Mouse (Mus musculus): Measurements from ENCODE around the gene Pzp. TPM values are rescaled to one million over a fixed set of nuclear protein-coding genes. Genes with fewer than 3 reads are reported as not detected.

Pzp gene
- polyA plus RNA-seq, 1 experiment from 2014 or later: 0.34 TPM

GRCm38 (mm10) chr6:128527110-128527509 lies 590 bp upstream of the Pzp start:
- Histone ChIP-seq H3K4me1 (replicated peaks) (peaks cover 6% of the 10 kb centered on the region), H3K9me3 (replicated peaks) (peaks cover 3% of the 10 kb centered on the region; the same call in 1 of the 2 replicates), H3K4me2 (no peak overlapping the region), H3K9ac (no peak overlapping the region), H3K27ac (ENCODE audit: poor library complexity, severe bottlenecking) (no peak overlapping the region), H3K27me3 (replicated peaks) (no peaks in the 10 kb centered on the region), H3K36me3 (no peaks in the 10 kb centered on the region), H3K4me3 (no peak overlapping the region)
- WGBS: 72% methylated on average over 1 of the region's 1 CpGs
- ATAC-seq (ENCODE audit: insufficient number of reproducible peaks, low FRiP score): no peak

GRCm38 (mm10) chr6:128525801-128526200 lies 719 bp downstream of the Pzp start:
- no peak overlapping the region for H3K27ac ChIP-seq (ENCODE audit: poor library complexity, severe bottlenecking)
- WGBS: 82% methylated on average over 4 of the region's 4 CpGs
- no peak overlapping the region for H3K4me3 ChIP-seq
- no peak overlapping the region for H3K9ac ChIP-seq
- peaks cover 3% of the 10 kb centered on the region; the same call in 1 of the 2 replicates for H3K9me3 ChIP-seq (replicated peaks)
- H3K4me1 ChIP-seq (replicated peaks): peaks cover 6% of the 10 kb centered on the region
- H3K36me3 ChIP-seq: no peaks in the 10 kb centered on the region
- no peak for ATAC-seq (ENCODE audit: insufficient number of reproducible peaks, low FRiP score)
- no peaks in the 10 kb centered on the region for H3K27me3 ChIP-seq (replicated peaks)
- no peak overlapping the region for H3K4me2 ChIP-seq

- H3K4me2 ChIP-seq: no peak overlapping the region
- ATAC-seq (ENCODE audit: insufficient number of reproducible peaks, low FRiP score): no peak
- no peaks in the 10 kb centered on the region for H3K36me3 ChIP-seq
- H3K9me3 ChIP-seq (replicated peaks): peaks cover 3% of the 10 kb centered on the region; the same call in 1 of the 2 replicates
- peaks cover 3% of the 10 kb centered on the region for H3K4me1 ChIP-seq (replicated peaks)
- 50% methylated on average over 3 of the region's 3 CpGs for WGBS
- H3K27me3 ChIP-seq (replicated peaks): no peaks in the 10 kb centered on the region
- H3K27ac ChIP-seq (ENCODE audit: poor library complexity, severe bottlenecking): peak overlapping the region; percentile 44; the same call in 1 of the 2 replicates
- H3K4me3 ChIP-seq: no peak overlapping the region
- H3K9ac ChIP-seq: no peak overlapping the region
Measured at GRCm38 (mm10) chr6:128523360-128523759, 3.2 kb downstream of the Pzp start.

GRCm38 (mm10) chr6:128519159-128519558 lies 7.4 kb downstream of the Pzp start:
- no peak for ATAC-seq (ENCODE audit: insufficient number of reproducible peaks, low FRiP score)
- Histone ChIP-seq H3K9ac (no peak overlapping the region), H3K4me2 (no peak overlapping the region), H3K4me3 (no peak overlapping the region), H3K36me3 (no peaks in the 10 kb centered on the region), H3K27ac (ENCODE audit: poor library complexity, severe bottlenecking) (no peak overlapping the region), H3K9me3 (replicated peaks) (peaks cover 3% of the 10 kb centered on the region; the same call in 1 of the 2 replicates), H3K4me1 (replicated peaks) (no peaks in the 10 kb centered on the region; the same call in 1 of the 2 replicates), H3K27me3 (replicated peaks) (no peaks in the 10 kb centered on the region)
- WGBS: 83% methylated on average over 7 of the region's 7 CpGs

- WGBS: 75% methylated on average over 2 of the region's 2 CpGs
- H3K9me3 ChIP-seq (replicated peaks): no peaks in the 10 kb centered on the region
- H3K9ac ChIP-seq: no peak overlapping the region
- H3K4me1 ChIP-seq (replicated peaks): no peaks in the 10 kb centered on the region
- no peak overlapping the region for H3K4me2 ChIP-seq
- H3K27me3 ChIP-seq (replicated peaks): no peaks in the 10 kb centered on the region
- ATAC-seq (ENCODE audit: insufficient number of reproducible peaks, low FRiP score): no peak
- no peaks in the 10 kb centered on the region for H3K36me3 ChIP-seq
- no peak overlapping the region for H3K4me3 ChIP-seq
- no peak overlapping the region for H3K27ac ChIP-seq (ENCODE audit: poor library complexity, severe bottlenecking)
Measured at GRCm38 (mm10) chr6:128505676-128506236, 20.8 kb downstream of the Pzp start.

- Histone ChIP-seq H3K27ac (ENCODE audit: poor library complexity, severe bottlenecking) (no peak overlapping the region), H3K4me1 (replicated peaks) (no peaks in the 10 kb centered on the region), H3K36me3 (no peaks in the 10 kb centered on the region), H3K9me3 (replicated peaks) (no peaks in the 10 kb centered on the region), H3K9ac (no peak overlapping the region), H3K4me2 (no peak overlapping the region), H3K4me3 (no peak overlapping the region), H3K27me3 (replicated peaks) (no peaks in the 10 kb centered on the region)
- ATAC-seq (ENCODE audit: insufficient number of reproducible peaks, low FRiP score): no peak
- WGBS: 74% methylated on average over 5 of the region's 5 CpGs
Measured at GRCm38 (mm10) chr6:128504743-128505142, 21.8 kb downstream of the Pzp start.

GRCm38 (mm10) chr6:128495346-128495745 lies 31.2 kb downstream of the Pzp start:
- Histone ChIP-seq H3K27me3 (replicated peaks) (no peaks in the 10 kb centered on the region), H3K36me3 (no peaks in the 10 kb centered on the region), H3K27ac (ENCODE audit: poor library complexity, severe bottlenecking) (no peak overlapping the region), H3K9ac (no peak overlapping the region), H3K9me3 (replicated peaks) (no peaks in the 10 kb centered on the region), H3K4me2 (no peak overlapping the region), H3K4me3 (no peak overlapping the region), H3K4me1 (replicated peaks) (peaks cover 9% of the 10 kb centered on the region)
- WGBS: 78% methylated on average over 1 of the region's 1 CpGs
- ATAC-seq (ENCODE audit: insufficient number of reproducible peaks, low FRiP score): no peak

GRCm38 (mm10) chr6:128494646-128495331 lies 31.7 kb downstream of the Pzp start:
- WGBS: 57% methylated on average over 15 of the region's 15 CpGs
- H3K9me3 ChIP-seq (replicated peaks): 0 out of 2 replicates have a peak, but pooled peaks cover 4% of the 10 kb centered on the region
- H3K9ac ChIP-seq: no peak overlapping the region
- no peak overlapping the region for H3K27ac ChIP-seq (ENCODE audit: poor library complexity, severe bottlenecking)
- no peaks in the 10 kb centered on the region for H3K27me3 ChIP-seq (replicated peaks)
- H3K4me1 ChIP-seq (replicated peaks): peaks cover 9% of the 10 kb centered on the region
- H3K36me3 ChIP-seq: no peaks in the 10 kb centered on the region
- H3K4me2 ChIP-seq: no peak overlapping the region
- H3K4me3 ChIP-seq: no peak overlapping the region
- ATAC-seq (ENCODE audit: insufficient number of reproducible peaks, low FRiP score): no peak

- Histone ChIP-seq H3K9ac (no peak overlapping the region), H3K4me2 (no peak overlapping the region), H3K4me3 (no peak overlapping the region), H3K36me3 (no peaks in the 10 kb centered on the region), H3K4me1 (replicated peaks) (peaks cover 9% of the 10 kb centered on the region), H3K27me3 (replicated peaks) (no peaks in the 10 kb centered on the region), H3K9me3 (replicated peaks) (0 out of 2 replicates have a peak, but pooled peaks cover 4% of the 10 kb centered on the region), H3K27ac (ENCODE audit: poor library complexity, severe bottlenecking) (no peak overlapping the region)
- ATAC-seq (ENCODE audit: insufficient number of reproducible peaks, low FRiP score): no peak
- WGBS: 81% methylated on average over 4 of the region's 4 CpGs
Measured at GRCm38 (mm10) chr6:128491916-128492315, 34.6 kb downstream of the Pzp start.

GRCm38 (mm10) chr6:128490141-128490540 lies 36.4 kb downstream of the Pzp start:
- Histone ChIP-seq H3K9ac (no peak overlapping the region), H3K27ac (ENCODE audit: poor library complexity, severe bottlenecking) (no peak overlapping the region), H3K4me2 (no peak overlapping the region), H3K36me3 (no peaks in the 10 kb centered on the region), H3K4me1 (replicated peaks) (peaks cover 7% of the 10 kb centered on the region), H3K27me3 (replicated peaks) (no peaks in the 10 kb centered on the region), H3K4me3 (no peak overlapping the region), H3K9me3 (replicated peaks) (0 out of 2 replicates have a peak, but pooled peaks cover 4% of the 10 kb centered on the region)
- WGBS: 90% methylated on average over 10 of the region's 10 CpGs
- no peak for ATAC-seq (ENCODE audit: insufficient number of reproducible peaks, low FRiP score)

- Histone ChIP-seq H3K36me3 (no peaks in the 10 kb centered on the region), H3K4me3 (no peak overlapping the region), H3K4me2 (no peak overlapping the region), H3K27ac (ENCODE audit: poor library complexity, severe bottlenecking) (no peak overlapping the region), H3K9me3 (replicated peaks) (0 out of 2 replicates have a peak, but pooled peaks cover 4% of the 10 kb centered on the region), H3K9ac (no peak overlapping the region), H3K4me1 (replicated peaks) (no peaks in the 10 kb centered on the region), H3K27me3 (replicated peaks) (no peaks in the 10 kb centered on the region)
- 86% methylated on average over 11 of the region's 11 CpGs for WGBS
- no peak for ATAC-seq (ENCODE audit: insufficient number of reproducible peaks, low FRiP score)
Measured at GRCm38 (mm10) chr6:128487736-128488135, 38.8 kb downstream of the Pzp start.

Data from heart, embryonic 12.5 days (tissue).